Mouse (Mus musculus) left cerebral cortex, adult 2 months (tissue): ENCODE measurements around the gene Psmc3. TPM values are rescaled to one million over a fixed set of nuclear protein-coding genes. Genes with fewer than 3 reads are reported as not detected.
"Not testable (repeated sequence)": the region's sequence is repeated elsewhere in the genome, so short reads cannot be mapped to it uniquely, and the experiment has no call there.

Experiments
- DNase-seq, 2 experiments: peaks; one replicate each; pipeline ENCODE4 v3.0.0; 2021 to 2022; ENCODE audit warnings: low spot score in 2 of 2, mixed read lengths in 1 of 2; ENCODE audit errors: extremely low spot score in 1 of 2
- H3K27ac ChIP-seq: fragments of 200-600 bp; 2 replicates; pipeline ENCODE4 v1.8.1; 2022
- H3K4me3 ChIP-seq: fragments of 200-600 bp; 2 replicates; pipeline ENCODE4 v1.8.1; 2022
- CTCF ChIP-seq: fragments of 200-600 bp; IDR thresholded peaks from 2 replicates; pipeline ENCODE4 v1.8.1; 2022; ENCODE audit warnings: antibody characterized with exemption, mild to moderate bottlenecking, moderate library complexity
- intact Hi-C: fragments of 180-260 bp; cut with DNase I; formaldehyde crosslinking; loops from one replicate; pipeline ENCODE4 v1.15.1; 2025
- total RNA-seq, 2 experiments: library from RNA; stranded (reverse); gene quantifications; 2 replicates each; pipeline ENCODE4 v1.2.3; 2021

Gene Psmc3
- total RNA-seq, 2 experiments from 2014 or later: 205 to 207 TPM

- H3K27ac ChIP-seq: no peak overlapping the region
- no peak for DNase-seq
- TF ChIP-seq CTCF: no peak
- intact Hi-C loops: no loop called here
- H3K4me3 ChIP-seq: no peak overlapping the region
These were observed 54.3 kb downstream of the Psmc3 start for GRCm38 (mm10) chr2:91108156-91108555.

DNA sequence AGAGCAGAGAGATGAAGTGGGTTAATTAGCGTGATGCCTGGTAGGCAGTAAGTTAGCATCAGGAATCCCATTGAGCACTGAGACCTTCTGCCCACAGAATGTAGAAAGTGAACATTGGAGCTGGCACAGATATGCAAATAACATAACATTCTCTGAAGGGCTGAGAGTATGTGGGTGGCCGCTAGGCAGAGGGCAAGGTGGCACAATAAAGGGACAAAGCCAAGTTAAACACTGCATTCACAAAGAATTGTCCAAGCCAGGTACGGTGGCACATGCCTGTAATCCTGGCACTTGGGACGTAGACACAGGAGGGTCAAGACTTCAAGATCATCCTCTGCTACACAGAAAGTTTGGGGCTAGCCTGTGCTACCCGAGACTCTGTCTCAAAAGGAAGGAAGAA lies 55.4 kb downstream of the Psmc3 start:
- TF ChIP-seq CTCF: no peak
- intact Hi-C loops: no loop called here
- Histone ChIP-seq H3K27ac (no peak overlapping the region), H3K4me3 (no peak overlapping the region)
- DNase-seq: no peak

- TF ChIP-seq CTCF: no peak
- Histone ChIP-seq H3K4me3 (no peak overlapping the region), H3K27ac (no peak overlapping the region)
- DNase-seq: no peak
- intact Hi-C loops: no loop called here
These were observed 56.1 kb downstream of the Psmc3 start for GRCm38 (mm10) chr2:91109807-91110385.

DNA sequence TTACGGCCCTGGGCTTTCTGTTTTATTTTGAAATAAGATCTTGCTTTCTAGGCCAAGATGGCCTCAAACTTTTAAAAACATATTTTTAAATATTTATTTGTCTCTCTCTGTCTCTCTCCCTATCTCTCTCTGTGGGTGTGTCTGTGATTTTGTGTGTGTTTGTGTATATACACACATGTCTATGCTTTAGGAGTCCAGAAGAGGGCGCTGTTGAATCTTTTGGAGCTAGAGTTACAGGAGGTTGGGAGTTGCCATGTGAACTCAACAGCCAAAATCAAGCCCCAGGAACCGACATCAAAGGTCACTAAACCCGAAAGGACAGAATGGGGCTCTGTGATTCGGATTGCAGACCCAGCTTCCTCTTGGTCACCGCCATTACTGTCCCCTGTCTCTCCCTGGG lies 56.6 kb downstream of the Psmc3 start:
- intact Hi-C loops: no loop called here
- DNase-seq: no peak
- no peak overlapping the region for H3K4me3 ChIP-seq
- no peak overlapping the region for H3K27ac ChIP-seq
- peak; percentile 4; the same call in 1 of the 2 replicates for TF ChIP-seq CTCF

- H3K4me3 ChIP-seq, intact Hi-C loops, H3K27ac ChIP-seq, DNase-seq: not testable (repeated sequence)
These were observed 58.0 kb downstream of the Psmc3 start for GRCm38 (mm10) chr2:91111832-91112231.

DNA sequence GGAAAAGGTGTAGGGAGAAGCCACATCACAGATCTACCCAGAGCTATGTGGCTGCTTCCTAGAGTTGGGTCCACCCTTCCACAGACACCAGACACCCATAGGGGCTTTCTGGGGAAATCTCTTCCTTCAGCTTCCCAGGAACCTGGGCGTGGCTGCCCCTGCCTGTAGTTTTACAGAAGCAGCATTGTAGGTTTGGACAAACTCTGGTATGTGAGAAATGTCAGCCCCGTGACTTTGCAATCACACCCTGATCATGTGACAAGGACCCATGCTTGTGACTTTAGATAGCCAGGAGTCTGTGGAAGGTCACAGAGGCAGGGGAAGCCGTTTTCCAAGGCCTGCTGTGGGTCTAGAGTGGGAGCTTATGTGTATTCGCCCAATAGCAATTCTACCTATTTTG lies 58.7 kb downstream of the Psmc3 start:
- no peak for DNase-seq
- no peak for TF ChIP-seq CTCF
- H3K27ac ChIP-seq: no peak overlapping the region
- H3K4me3 ChIP-seq: no peak overlapping the region
- intact Hi-C loops: no loop called here

DNA sequence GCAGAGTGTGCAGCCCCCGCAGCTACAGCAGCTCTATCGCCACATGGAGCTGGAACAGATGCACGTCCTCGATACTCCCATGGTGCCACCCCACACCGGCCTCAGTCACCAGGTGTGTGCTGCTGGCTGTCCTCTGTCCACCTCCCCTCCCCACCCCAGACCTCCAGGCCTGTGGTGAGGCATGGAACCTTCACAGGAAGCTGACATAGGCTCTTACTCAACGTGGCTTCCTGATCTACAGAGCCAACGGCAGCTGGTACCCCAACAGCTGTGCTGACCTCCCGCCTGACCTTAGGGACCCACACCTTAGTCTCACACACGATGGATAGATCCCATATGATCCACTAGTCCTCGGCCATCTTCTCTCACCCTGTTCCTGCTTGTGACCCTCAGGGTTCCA lies 59.5 kb downstream of the Psmc3 start:
- Histone ChIP-seq H3K27ac (no peak overlapping the region), H3K4me3 (no peak overlapping the region)
- TF ChIP-seq CTCF: no peak
- DNase-seq: no peak
- intact Hi-C loops: no loop called here

GRCm38 (mm10) chr2:91113852-91114251 lies 60.0 kb downstream of the Psmc3 start:
- intact Hi-C loops: loop anchor here (2.0 kb wide), 1 partner anchor 367 kb away; no protein-coding TSS in a partner anchor
- Histone ChIP-seq H3K4me3 (no peak overlapping the region), H3K27ac (no peak overlapping the region)
- no peak for DNase-seq
- TF ChIP-seq CTCF: no peak

GRCm38 (mm10) chr2:91114781-91115577 lies 61.2 kb downstream of the Psmc3 start:
- Histone ChIP-seq H3K4me3 (peak overlapping the region; percentile 45), H3K27ac (no peak overlapping the region)
- DNase-seq: peak; percentile 91 to 95
- intact Hi-C loops: loop anchor here (1.0 to 5.0 kb wide), 5 partner anchors 67 to 366 kb away; partner anchors contain the start of genes Ddb2, Madd and Pacsin3
- TF ChIP-seq CTCF: peak; percentile 98

DNA sequence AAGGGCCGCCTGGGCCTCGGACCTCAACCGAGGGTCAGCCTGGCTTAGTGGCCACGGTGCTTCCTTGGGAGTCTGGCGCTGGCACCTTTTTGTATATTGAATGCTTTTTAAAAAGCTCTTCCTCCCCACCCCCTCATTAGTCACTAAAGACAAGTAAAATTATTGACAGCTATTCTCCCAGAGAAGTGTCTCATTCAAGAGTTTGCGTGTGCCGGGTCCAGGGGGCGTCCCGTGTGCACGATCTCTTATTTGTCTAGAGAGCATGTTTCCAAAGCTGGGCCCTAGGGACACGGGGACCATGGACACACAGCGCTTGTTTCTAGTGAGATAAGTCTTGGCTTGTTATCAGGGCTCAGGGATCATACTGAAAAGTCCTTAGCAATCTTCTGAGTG lies 61.8 kb downstream of the Psmc3 start:
- no peak for DNase-seq
- no peak overlapping the region for H3K27ac ChIP-seq
- peak overlapping the region; percentile 45 for H3K4me3 ChIP-seq
- TF ChIP-seq CTCF: no peak
- intact Hi-C loops: loop anchor here (1.0 to 5.0 kb wide), 5 partner anchors 67 to 365 kb away; partner anchors contain the start of genes Ddb2, Madd and Pacsin3

Other genes with a start within 250 kb of the Psmc3 start
- gene Mtch2, start 206.9 kb upstream of the Psmc3 start, total RNA-seq: 100 to 1,000 TPM in 1 of 2 experiments, 10 to 100 TPM in 1; 99.8 to 115 TPM
- gene C1qtnf4, start 168.1 kb upstream of the Psmc3 start, total RNA-seq: 100 to 1,000 TPM; 259 to 287 TPM
- 10 to 100 TPM; 36.5 to 41.2 TPM for gene Kbtbd4, start 149.3 kb upstream of the Psmc3 start, total RNA-seq
- gene Ndufs3, start 149.2 kb upstream of the Psmc3 start, total RNA-seq: 100 to 1,000 TPM; 217 to 242 TPM
- 100 to 1,000 TPM; 146 to 149 TPM for gene Celf1, start 113.6 kb upstream of the Psmc3 start, total RNA-seq
- under 1 TPM; 0.44 to 0.57 TPM for gene Rapsn, start 18.4 kb upstream of the Psmc3 start, total RNA-seq
- 10 to 100 TPM; 30.1 to 32.3 TPM for gene Slc39a13, start 16.4 kb downstream of the Psmc3 start, total RNA-seq
- 1 to 10 TPM; 3.4 to 4.8 TPM for gene Spi1, start 28.4 kb downstream of the Psmc3 start, total RNA-seq
- gene Mybpc3, start 64.1 kb downstream of the Psmc3 start, total RNA-seq: under 1 TPM; 0.33 to 0.43 TPM
- gene Madd, start 129.8 kb downstream of the Psmc3 start, total RNA-seq: 100 to 1,000 TPM; 236 to 254 TPM
- 1 to 10 TPM; 3.4 to 7.1 TPM for gene Nr1h3, start 148.8 kb downstream of the Psmc3 start, total RNA-seq
- gene Acp2, start 148.9 kb downstream of the Psmc3 start, total RNA-seq: 10 to 100 TPM; 42.4 to 44.5 TPM
- 10 to 100 TPM; 11.7 to 14.4 TPM for gene Ddb2, start 183.0 kb downstream of the Psmc3 start, total RNA-seq
- 10 to 100 TPM; 42.7 to 46.9 TPM for gene Pacsin3, start 201.9 kb downstream of the Psmc3 start, total RNA-seq
- 10 to 100 TPM; 73.9 to 81.8 TPM for gene Arfgap2, start 211.0 kb downstream of the Psmc3 start, total RNA-seq